Mouse (Mus musculus): Measurements from ENCODE around the gene Slc25a19.
"Not testable (repeated sequence)": the region's sequence is repeated elsewhere in the genome, so short reads cannot be mapped to it uniquely, and the experiment has no call there.

Slc25a19 gene

DNA sequence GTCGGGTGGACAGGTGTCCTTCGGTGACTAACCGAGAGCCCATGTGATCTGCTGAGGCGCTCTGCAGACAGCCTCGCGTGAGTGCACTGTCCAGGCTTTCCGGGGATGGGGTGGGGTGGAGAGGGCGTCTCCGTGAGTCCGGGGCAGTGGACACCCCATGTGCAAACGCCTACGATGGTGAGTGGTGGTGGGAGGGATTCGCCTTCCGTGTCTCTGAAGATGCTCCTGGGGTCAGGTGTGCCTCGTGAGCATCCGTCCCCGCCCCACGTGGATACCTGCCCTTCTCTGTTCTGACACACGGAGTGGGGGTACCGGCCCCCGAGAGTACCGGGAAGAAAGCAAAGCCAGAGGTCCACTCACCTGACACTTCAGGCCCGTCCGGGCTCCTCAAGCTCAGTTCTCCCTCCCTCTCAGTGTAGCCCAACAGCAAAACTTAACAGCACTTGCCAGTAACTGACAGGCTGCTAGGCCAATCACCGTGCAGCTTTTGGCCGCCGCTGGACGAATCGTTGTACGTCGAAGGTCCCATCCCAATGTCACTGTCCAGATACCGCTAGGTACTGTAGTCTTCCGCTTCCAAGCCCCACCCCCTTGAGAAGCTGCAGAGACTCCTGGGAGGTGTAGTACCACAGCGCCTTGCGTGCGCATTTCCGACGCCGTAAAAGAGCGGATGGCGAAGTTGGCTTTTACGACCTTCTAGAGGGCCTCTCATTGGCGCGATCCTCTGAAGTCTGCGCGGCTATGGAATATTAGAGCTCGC lies at the start of gene Slc25a19:
Gene Slc25a19, minus strand, starts transcription at position 591 of the 760 bp plus-strand sequence.
- peak; percentile 100 for DNase-seq

GRCm38 (mm10) chr11:115677511-115677910 lies 49.4 kb upstream of the Slc25a19 start:
- DNase-seq: no peak

DNA sequence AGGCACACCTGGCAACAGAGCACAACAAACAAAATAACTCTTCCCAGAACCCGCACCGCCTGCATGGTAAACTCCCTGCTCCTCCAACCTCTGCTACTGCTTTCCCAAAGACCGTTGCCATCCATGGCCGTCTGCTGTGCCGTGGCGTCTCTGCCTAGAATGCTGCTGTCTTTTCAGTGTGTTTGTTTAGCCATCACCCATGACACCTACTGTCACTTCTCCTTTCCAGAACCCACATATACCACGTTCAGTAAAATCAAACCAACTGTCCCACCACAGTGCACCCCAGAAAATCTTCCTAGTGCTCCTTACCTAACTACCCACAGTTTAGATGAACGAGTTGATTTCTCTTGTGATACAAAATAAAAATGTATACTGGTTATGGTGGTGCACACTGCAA lies 48.6 kb upstream of the Slc25a19 start:
- DNase-seq: no peak

GRCm38 (mm10) chr11:115674235-115674865 lies 46.3 kb upstream of the Slc25a19 start:
- no peak for DNase-seq

DNA sequence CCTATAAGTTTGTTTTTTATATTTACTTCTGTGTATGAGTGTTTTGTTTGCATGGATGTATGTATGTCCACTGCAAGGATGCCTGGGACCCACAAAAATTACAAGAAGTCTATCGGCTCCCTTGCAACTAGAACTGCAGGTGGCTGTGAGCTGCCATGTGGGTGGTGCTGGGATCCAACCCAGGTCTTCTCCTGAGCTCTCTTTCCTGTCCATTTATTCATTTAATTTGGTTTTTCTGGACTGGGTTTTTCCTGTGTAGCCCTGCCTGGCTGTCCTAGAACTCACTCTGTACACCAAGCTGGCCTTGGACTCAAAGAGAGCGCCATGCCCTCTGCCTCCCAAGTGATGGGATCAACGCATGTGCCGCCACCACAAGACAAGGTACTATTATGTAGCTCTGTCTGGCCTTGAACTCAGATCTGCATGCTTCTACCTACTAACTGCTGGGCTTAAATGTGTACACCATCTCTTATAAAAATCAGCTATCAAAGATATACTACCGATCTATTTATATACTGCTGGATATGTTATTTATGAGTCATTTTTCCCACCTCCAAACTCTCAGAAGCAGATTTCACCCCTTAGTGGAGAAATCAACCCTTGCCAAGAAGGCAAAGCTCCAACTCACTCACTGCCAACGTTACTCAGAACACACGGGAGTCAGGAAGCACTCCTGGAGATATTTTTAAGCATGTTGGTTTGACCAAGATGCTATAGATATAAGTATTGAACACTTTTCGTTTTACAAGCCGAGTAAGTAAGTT lies 45.6 kb upstream of the Slc25a19 start:
- peak; percentile 86 for DNase-seq

DNA sequence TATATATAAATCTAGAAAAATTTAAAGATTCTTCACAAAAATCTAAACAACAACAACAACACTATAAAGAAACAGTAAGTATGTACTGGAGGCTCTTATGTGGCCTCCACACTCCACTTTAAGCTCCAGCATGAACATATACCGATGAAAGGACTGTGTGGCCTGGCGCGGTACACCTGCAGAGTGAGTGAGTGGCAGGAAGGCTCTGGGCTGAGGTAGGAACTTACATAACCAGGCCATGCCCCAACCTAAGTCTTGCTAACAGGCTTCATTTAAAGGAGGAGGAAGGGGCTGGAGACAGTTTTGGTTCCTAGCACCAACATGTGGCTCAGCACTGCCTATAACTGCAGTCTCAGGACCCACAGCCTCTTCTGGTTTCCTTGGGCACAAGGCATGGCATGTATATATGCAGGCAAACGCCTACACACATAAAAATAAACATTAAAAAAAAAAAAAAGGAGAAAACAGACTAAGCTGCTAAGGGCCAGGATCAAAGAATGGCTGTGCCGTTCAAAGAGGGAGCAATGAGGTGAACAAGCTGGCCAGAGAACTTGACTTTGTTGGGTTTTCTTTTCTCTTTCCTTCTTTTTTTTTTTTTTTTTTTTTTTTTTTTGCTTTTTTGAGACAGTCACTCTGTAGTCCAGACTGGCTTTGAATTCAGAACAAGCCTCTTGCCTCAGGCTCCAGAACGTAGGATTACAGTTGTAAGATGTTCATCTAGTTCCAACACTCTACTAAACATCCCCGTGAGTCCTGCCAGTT lies 44.3 kb upstream of the Slc25a19 start:
- DNase-seq: no peak

DNA sequence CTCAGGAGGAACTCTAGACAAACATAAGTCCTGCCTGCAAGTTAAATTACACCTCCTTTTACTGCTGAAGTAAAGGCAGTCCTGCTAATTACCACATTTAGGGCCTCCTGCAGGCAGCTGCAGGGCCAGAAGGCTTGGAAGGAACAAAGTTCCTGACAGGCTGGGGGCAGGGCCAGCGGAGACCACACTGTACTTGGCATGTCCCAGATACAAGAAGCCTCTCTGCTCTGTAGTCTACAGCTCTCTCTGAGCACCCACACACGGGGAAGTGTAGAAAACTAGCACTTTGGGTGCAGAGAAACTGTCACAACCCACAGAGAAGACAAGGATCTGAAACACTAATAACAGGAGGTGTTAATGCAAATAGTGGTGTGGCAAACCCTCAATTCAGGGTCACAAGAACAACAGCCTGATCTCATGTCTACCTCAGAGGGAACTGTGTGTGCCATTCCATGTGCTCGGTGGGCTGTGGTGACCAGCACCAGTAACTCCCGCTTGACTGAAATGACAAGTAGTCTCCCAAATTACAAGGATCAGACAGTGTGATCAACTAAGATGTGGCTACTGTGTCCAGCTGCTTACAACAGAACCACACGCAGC lies 42.5 kb upstream of the Slc25a19 start:
- no peak for DNase-seq

DNA sequence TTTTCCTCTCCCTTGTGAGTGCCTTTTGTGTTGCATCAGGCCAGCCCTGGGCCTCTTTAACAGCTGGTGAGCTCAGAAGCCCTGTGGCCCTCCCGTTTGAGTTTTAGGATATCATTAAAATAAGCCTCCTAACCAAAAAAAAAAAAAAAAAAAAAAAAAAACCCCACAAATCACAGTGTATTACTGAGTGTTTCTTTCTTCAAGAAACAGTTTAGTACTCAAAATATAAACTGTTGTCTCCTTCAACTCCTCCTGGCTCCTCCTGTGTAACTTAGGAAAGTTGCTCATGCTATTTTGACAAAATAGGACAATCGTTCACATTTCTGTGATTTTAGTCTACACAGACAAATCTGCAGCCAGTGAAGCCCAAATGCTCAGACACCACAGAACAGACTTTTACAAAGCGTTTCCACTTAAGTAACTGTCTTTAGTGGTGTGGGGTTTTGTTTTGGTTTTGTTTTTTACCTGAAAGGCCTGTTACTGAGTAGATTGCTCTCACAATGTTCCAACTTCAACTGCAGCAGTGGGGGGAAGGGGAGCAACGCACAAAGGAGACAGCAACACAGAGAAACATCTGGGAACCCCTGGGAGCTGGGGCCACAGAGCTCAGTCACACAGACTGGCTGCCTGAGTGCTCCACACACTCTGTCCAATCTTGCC lies 35.7 kb upstream of the Slc25a19 start:
- no peak for DNase-seq

DNA sequence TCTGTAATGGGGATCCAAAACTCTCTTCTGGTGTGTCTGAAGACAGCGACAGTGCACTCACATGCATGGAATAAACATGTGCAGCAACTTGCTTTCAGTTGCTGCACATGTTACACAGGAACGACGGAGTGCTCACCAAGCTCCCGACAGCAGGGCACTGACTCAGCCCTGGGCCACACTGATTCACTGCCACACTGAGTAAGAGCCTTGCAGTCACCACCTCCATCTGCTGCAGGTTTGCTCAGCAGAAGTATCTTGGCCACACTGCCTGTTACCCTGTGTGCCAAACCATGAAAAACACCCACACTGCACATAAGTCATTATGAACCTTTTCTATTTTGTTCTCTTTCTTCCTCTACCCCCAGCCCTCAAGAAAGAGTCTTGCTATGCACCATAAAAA lies 32.3 kb upstream of the Slc25a19 start:
- DNase-seq: peak; percentile 71

DNA sequence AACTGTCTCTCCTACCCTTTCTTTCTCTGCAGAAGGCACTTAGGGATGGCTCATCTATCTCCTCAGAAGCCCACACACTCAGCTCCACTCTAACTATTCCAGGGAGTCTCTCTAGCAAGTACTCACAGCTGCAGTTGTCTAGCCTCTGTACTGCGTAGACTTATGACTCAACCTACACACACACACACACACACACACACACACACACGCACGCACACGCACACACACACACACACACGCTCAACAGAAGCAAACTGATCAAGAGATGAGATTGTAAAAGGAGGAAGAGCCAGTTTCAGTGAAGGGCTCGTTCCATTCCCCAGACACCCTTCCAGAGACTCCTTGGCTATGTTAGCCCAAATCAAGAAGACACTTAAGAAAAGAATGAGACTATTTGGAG lies 30.4 kb upstream of the Slc25a19 start:
- no peak for DNase-seq

GRCm38 (mm10) chr11:115654128-115654527 lies 26.0 kb upstream of the Slc25a19 start:
- DNase-seq: no peak

GRCm38 (mm10) chr11:115653194-115653593 lies 25.1 kb upstream of the Slc25a19 start:
- DNase-seq: no peak

DNA sequence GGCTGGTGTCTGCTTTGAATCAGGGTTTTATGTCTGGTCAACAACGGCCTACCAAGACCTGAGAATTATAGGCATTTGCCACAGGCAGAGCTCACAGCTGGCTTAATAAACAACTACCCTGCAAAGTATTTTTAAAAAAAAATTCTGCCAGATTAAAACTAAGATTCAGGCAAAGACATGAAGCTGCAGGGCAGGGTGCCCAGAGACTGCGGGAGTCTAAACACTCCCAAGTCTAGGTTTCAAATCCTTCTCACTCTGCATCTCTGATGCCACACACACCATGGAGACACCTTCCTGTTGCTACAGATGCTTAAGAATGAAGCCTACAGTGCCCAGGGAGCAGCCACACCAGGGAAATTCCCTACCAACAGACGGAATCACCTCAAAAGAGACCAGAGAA lies 23.6 kb upstream of the Slc25a19 start:
- DNase-seq: peak; percentile 55

- DNase-seq: peak; percentile 97
Measured at GRCm38 (mm10) chr11:115649706-115650105, 21.6 kb upstream of the Slc25a19 start.

DNA sequence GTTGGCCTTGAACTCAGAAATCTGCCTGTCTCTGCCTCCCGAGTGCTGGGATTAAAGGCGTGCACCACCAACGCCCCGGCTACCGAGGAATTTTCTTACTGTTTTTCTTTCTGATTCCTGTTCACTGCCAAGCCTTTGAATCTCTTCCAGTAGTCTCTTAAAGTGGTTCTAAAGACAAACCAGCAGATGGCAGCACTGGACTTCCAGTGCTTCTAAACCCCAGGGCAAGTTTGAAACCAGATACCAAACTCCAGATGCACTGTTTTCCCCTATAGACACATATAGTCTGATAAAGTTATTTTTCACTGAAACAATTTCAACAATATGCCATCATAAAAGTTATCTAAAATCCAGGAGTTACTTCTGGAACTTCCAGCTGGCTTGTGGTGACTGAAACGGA lies 19.4 kb upstream of the Slc25a19 start:
- peak; percentile 88 for DNase-seq

DNA sequence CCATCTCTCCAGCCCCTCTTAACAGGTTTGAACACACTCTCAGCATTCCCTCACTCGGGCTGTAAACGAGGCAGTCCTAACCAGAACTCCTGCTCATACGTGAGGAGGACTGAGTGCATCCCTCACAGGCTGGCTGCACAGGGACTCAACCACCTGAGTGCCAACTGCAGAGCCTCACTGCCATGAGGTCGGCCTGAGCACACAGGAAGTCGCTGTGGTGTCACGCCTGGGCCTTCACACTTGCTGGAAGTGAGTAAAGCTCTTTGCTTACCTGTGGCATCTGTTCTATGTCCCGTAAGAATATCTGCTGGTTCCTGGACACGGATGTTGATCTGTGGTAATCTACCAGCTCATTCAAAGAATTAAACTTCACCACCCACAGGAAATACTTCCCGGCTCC lies 18.3 kb upstream of the Slc25a19 start:
- no peak for DNase-seq

DNA sequence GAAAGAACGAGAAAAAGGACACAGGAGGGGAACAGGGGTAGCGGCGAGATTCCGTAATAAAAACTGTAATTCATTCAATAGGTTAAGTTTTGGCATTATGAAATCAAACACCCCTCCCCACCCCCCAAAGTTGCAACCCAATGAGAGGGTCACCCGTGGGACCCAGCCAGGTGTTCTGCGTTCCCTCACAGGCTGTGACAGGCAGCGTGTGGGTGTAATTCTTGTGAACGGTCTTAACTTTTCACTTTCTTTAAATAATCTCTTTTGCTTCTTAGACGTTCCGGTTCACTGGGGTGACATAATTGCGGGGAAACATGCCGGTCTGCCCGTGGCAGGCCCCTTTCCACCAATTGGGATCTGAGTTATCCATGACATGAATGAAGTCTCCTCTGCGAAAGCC lies 17.4 kb upstream of the Slc25a19 start:
- DNase-seq: not testable (repeated sequence)

DNA sequence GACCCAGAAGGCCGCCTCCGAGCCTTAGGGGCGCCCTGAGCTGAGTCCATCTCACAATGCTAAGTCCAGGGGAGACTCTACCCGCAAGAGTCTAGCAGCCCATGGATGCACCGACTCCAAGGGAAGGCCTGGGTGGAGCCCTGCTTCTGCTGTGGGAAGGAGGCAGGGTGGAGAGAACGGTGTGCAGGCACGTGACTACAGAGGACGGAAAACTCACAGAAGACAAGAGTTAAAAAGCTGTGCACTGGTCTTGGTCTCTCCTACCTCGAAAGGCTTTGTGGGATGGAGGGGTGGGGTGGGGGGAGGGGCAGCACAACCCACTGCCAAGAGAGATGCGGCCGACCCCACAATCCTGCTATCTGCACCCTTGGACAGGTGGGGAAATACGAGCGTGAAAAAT lies 16.2 kb upstream of the Slc25a19 start:
- DNase-seq: no peak

DNA sequence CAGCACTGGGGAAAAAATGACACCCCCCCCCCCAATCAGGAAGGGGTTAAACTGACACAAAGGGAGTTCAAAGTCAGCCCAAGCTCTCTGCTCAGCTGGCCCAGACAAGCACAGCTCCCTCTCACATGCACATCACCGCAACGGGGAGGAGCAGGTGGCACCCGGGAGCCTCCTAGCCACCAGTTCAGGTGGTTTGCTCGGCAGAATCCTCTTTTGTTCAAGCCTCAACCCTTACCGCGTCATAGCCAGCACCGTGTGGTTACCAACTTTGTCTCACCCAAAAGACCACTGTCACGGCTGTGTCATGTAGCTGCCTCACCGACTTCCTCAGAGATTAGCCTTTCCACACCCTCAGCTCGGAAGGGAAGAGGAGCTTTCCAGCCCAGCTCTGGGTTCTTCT lies 15.2 kb upstream of the Slc25a19 start:
- no peak for DNase-seq

- no peak for DNase-seq
Measured at GRCm38 (mm10) chr11:115642705-115643104, 14.6 kb upstream of the Slc25a19 start.

DNA sequence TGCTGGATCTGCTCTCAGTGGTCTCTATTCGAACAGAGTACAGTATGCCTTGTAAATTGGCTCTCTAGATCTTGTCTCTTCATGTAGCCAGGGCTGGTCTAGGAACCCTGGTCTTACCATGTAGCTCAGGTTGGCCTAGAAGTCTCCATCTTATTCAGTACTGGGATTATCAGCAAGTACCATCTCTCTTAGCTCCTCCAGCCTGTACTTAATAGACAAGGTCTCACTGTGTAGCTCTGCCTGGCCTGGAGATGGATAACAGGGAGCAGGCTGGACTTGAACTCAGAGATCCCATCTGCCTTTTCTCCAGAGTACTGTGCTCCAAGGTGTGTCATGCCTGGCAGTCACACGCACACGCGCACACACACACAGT lies 13.6 kb upstream of the Slc25a19 start:
- no peak for DNase-seq

DNA sequence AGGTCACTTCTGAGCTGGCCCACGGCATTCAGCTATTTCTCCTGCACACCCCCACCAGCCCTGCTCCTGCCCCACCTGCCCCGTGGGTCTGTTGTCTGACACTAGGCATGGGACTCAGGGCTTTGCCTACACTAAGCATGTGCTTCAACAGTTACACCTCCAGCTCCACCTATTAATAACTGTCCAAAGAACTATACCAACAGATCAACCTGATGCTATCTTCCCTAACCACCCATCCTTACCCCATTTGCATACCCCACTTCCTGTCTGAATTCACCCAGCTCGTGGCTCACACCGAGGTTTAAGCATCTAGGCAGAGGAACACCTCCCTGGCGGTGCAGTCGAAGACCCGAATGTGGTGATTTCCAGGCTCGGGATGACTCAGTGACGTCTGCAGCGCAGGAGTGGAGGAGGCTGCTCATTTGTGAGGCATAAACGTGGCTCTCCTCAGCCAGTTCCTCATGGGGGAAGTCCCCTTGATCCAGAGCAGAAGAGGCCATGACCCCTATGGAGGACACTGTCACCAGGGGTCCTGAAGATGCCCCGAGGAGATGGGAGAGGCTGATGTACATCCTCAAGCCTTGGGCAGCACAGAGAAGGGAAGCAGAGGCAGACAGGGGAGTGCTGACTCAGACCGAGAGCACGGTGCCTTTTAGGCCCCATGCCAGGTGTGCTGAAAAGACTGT lies 13.0 kb upstream of the Slc25a19 start:
- DNase-seq: no peak

Measured in cerebellum, adult 9-10 months (tissue).